Mouse (Mus musculus): Measurements from ENCODE around the gene Vps25. TPM values are rescaled to one million over a fixed set of nuclear protein-coding genes. Genes with fewer than 3 reads are reported as not detected.

The Vps25 gene
- polyA plus RNA-seq, 1 experiment from 2014 or later, result 133 TPM

DNA sequence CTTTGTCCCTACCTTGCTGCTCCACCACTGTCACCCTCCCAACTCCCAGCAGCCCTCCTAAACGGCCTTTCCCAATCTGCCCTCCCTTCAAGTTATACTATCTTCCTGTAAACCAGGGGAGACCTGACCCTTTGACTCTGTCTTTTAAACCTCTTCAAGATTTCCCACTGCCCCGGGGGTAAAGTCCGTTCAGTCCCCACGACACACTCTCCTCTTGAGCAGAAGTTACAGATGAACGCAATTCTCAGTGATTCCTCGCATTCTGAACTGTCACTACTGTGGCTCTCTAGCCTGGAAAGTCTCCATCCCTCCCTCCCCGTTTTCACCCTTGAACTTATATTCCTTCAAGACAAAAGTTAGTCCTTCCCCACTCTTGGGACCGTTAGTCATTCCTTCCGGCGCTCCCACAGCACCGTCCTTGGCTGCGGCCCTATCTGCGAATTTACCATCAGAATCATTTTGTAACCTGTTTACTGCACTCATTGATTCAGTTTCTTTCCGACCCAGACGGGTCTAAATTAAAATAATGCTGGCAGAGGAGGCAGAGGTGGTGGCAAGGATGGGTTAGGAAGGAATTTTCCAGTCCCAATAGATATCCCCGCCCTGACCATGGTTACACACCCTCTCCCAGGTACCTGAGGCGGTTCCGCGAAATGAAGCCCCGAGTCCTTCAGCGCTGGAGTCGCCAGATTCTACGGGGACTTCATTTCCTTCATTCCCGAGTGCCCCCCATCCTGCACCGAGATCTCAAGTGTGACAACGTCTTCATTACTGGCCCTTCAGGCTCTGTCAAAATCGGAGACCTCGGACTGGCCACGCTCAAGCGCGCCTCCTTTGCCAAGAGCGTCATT, 9.9 kb downstream of the Vps25 start:
- 30% methylated on average over 32 of the region's 32 CpGs for WGBS
- Histone ChIP-seq H3K27me3 (ENCODE audit: control insufficient read depth, insufficient read depth, low read length) (peaks cover 17% of the 10 kb centered on the region), H3K4me2 (ENCODE audit: low read depth, low read length) (peak overlapping the region; percentile 88), H3K9me3 (replicated peaks; ENCODE audit: control insufficient read depth, low read length) (no peaks in the 10 kb centered on the region), H3K36me3 (ENCODE audit: control insufficient read depth, insufficient read depth, low read length) (peaks cover 3% of the 10 kb centered on the region; the same call in 1 of the 2 replicates), H3K4me3 (replicated peaks; ENCODE audit: low read length) (peak overlapping the region; percentile 62; the same call in 1 of the 2 replicates), H3K27ac (ENCODE audit: low read length) (no peak overlapping the region), H3K9ac (ENCODE audit: low read length) (no peak overlapping the region), H3K4me1 (ENCODE audit: control insufficient read depth, insufficient read depth, low read length) (peaks cover 46% of the 10 kb centered on the region)
- ATAC-seq (ENCODE audit: insufficient read depth, low FRiP score), result no peak

GRCm38 (mm10) chr11:101263989-101264280, 10.4 kb downstream of the Vps25 start:
- Histone ChIP-seq H3K27me3 (ENCODE audit: control insufficient read depth, insufficient read depth, low read length) (peaks cover 17% of the 10 kb centered on the region), H3K9me3 (replicated peaks; ENCODE audit: control insufficient read depth, low read length) (no peaks in the 10 kb centered on the region), H3K4me3 (replicated peaks; ENCODE audit: low read length) (no peak overlapping the region), H3K36me3 (ENCODE audit: control insufficient read depth, insufficient read depth, low read length) (peaks cover under 1% of the 10 kb centered on the region; the same call in 1 of the 2 replicates), H3K27ac (ENCODE audit: low read length) (no peak overlapping the region), H3K9ac (ENCODE audit: low read length) (no peak overlapping the region), H3K4me1 (ENCODE audit: control insufficient read depth, insufficient read depth, low read length) (peaks cover 42% of the 10 kb centered on the region), H3K4me2 (ENCODE audit: low read depth, low read length) (no peak overlapping the region)
- no peak for ATAC-seq (ENCODE audit: insufficient read depth, low FRiP score)
- 44% methylated on average over 3 of the region's 3 CpGs for WGBS

GRCm38 (mm10) chr11:101264954-101265471, 11.5 kb downstream of the Vps25 start:
- H3K4me3 ChIP-seq (replicated peaks; ENCODE audit: low read length), result peak overlapping the region; percentile 30
- ATAC-seq (ENCODE audit: insufficient read depth, low FRiP score), result no peak
- H3K9ac ChIP-seq (ENCODE audit: low read length), result peak overlapping the region; percentile 52
- no peaks in the 10 kb centered on the region for H3K9me3 ChIP-seq (replicated peaks; ENCODE audit: control insufficient read depth, low read length)
- H3K27me3 ChIP-seq (ENCODE audit: control insufficient read depth, insufficient read depth, low read length), result peaks cover 17% of the 10 kb centered on the region
- no peaks in the 10 kb centered on the region for H3K36me3 ChIP-seq (ENCODE audit: control insufficient read depth, insufficient read depth, low read length)
- peaks cover 35% of the 10 kb centered on the region for H3K4me1 ChIP-seq (ENCODE audit: control insufficient read depth, insufficient read depth, low read length)
- 26% methylated on average over 31 of the region's 31 CpGs for WGBS
- H3K27ac ChIP-seq (ENCODE audit: low read length), result no peak overlapping the region
- H3K4me2 ChIP-seq (ENCODE audit: low read depth, low read length), result peak overlapping the region; percentile 50

GRCm38 (mm10) chr11:101265906-101266305, 12.4 kb downstream of the Vps25 start:
- Histone ChIP-seq H3K4me2 (ENCODE audit: low read depth, low read length) (no peak overlapping the region), H3K4me1 (ENCODE audit: control insufficient read depth, insufficient read depth, low read length) (peaks cover 32% of the 10 kb centered on the region), H3K9ac (ENCODE audit: low read length) (no peak overlapping the region; the same call in 1 of the 2 replicates), H3K27me3 (ENCODE audit: control insufficient read depth, insufficient read depth, low read length) (peaks cover 17% of the 10 kb centered on the region), H3K4me3 (replicated peaks; ENCODE audit: low read length) (no peak overlapping the region), H3K9me3 (replicated peaks; ENCODE audit: control insufficient read depth, low read length) (no peaks in the 10 kb centered on the region), H3K27ac (ENCODE audit: low read length) (no peak overlapping the region), H3K36me3 (ENCODE audit: control insufficient read depth, insufficient read depth, low read length) (no peaks in the 10 kb centered on the region)
- no peak for ATAC-seq (ENCODE audit: insufficient read depth, low FRiP score)
- 45% methylated on average over 6 of the region's 6 CpGs for WGBS

- Histone ChIP-seq H3K4me1 (ENCODE audit: control insufficient read depth, insufficient read depth, low read length) (peaks cover 13% of the 10 kb centered on the region; the same call in 1 of the 2 replicates), H3K27me3 (ENCODE audit: control insufficient read depth, insufficient read depth, low read length) (0 out of 2 replicates have a peak, but pooled peaks cover 8% of the 10 kb centered on the region), H3K4me2 (ENCODE audit: low read depth, low read length) (no peak overlapping the region), H3K9ac (ENCODE audit: low read length) (no peak overlapping the region), H3K36me3 (ENCODE audit: control insufficient read depth, insufficient read depth, low read length) (no peaks in the 10 kb centered on the region), H3K4me3 (replicated peaks; ENCODE audit: low read length) (no peak overlapping the region), H3K9me3 (replicated peaks; ENCODE audit: control insufficient read depth, low read length) (no peaks in the 10 kb centered on the region), H3K27ac (ENCODE audit: low read length) (no peak overlapping the region)
- WGBS, result 22% methylated on average over 10 of the region's 10 CpGs
- no peak for ATAC-seq (ENCODE audit: insufficient read depth, low FRiP score)
Measured at GRCm38 (mm10) chr11:101269577-101270116, 16.1 kb downstream of the Vps25 start.

DNA sequence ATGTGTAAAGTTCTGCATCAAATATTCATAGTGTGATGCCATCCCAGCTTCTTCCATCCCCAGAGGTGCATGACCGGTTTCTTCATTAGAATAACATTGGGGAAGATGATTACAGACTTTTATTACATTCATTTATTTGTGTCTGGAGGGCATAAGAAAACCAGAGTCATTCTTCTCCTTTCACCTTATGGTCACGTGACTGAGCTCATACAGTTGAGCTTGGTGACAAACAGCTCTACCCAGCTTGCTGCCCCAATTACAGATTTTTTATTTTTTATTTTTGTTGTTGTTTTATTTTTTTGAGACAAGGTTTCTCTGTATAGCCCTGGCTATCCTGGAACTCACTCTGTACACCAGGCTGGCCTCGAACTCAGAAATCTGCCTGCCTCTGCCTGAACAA, 18.9 kb downstream of the Vps25 start:
- H3K27me3 ChIP-seq (ENCODE audit: control insufficient read depth, insufficient read depth, low read length), result no peaks in the 10 kb centered on the region
- no peak overlapping the region for H3K4me3 ChIP-seq (replicated peaks; ENCODE audit: low read length)
- H3K36me3 ChIP-seq (ENCODE audit: control insufficient read depth, insufficient read depth, low read length), result no peaks in the 10 kb centered on the region
- no peak for ATAC-seq (ENCODE audit: insufficient read depth, low FRiP score)
- H3K9ac ChIP-seq (ENCODE audit: low read length), result no peak overlapping the region
- no peak overlapping the region for H3K4me2 ChIP-seq (ENCODE audit: low read depth, low read length)
- WGBS, result 85% methylated on average over 3 of the region's 3 CpGs
- H3K27ac ChIP-seq (ENCODE audit: low read length), result no peak overlapping the region
- peaks cover 17% of the 10 kb centered on the region for H3K4me1 ChIP-seq (ENCODE audit: control insufficient read depth, insufficient read depth, low read length)
- no peaks in the 10 kb centered on the region for H3K9me3 ChIP-seq (replicated peaks; ENCODE audit: control insufficient read depth, low read length)

- no peak for ATAC-seq (ENCODE audit: insufficient read depth, low FRiP score)
- Histone ChIP-seq H3K36me3 (ENCODE audit: control insufficient read depth, insufficient read depth, low read length) (no peaks in the 10 kb centered on the region), H3K27ac (ENCODE audit: low read length) (no peak overlapping the region), H3K4me2 (ENCODE audit: low read depth, low read length) (no peak overlapping the region), H3K9ac (ENCODE audit: low read length) (no peak overlapping the region), H3K4me3 (replicated peaks; ENCODE audit: low read length) (no peak overlapping the region), H3K9me3 (replicated peaks; ENCODE audit: control insufficient read depth, low read length) (no peaks in the 10 kb centered on the region), H3K27me3 (ENCODE audit: control insufficient read depth, insufficient read depth, low read length) (no peaks in the 10 kb centered on the region), H3K4me1 (ENCODE audit: control insufficient read depth, insufficient read depth, low read length) (peaks cover 25% of the 10 kb centered on the region)
- WGBS, result 72% methylated on average over 4 of the region's 4 CpGs
Measured at GRCm38 (mm10) chr11:101275309-101275708, 21.8 kb downstream of the Vps25 start.

- H3K27me3 ChIP-seq (ENCODE audit: control insufficient read depth, insufficient read depth, low read length), result no peaks in the 10 kb centered on the region
- H3K4me2 ChIP-seq (ENCODE audit: low read depth, low read length), result peak overlapping the region; percentile 88
- ATAC-seq (ENCODE audit: insufficient read depth, low FRiP score), result no peak
- H3K36me3 ChIP-seq (ENCODE audit: control insufficient read depth, insufficient read depth, low read length), result no peaks in the 10 kb centered on the region
- WGBS, result 35% methylated on average over 27 of the region's 27 CpGs
- H3K4me3 ChIP-seq (replicated peaks; ENCODE audit: low read length), result peak overlapping the region; percentile 61; the same call in 1 of the 2 replicates
- H3K4me1 ChIP-seq (ENCODE audit: control insufficient read depth, insufficient read depth, low read length), result peaks cover 25% of the 10 kb centered on the region
- H3K27ac ChIP-seq (ENCODE audit: low read length), result peak overlapping the region; percentile 83; the same call in 1 of the 2 replicates
- peak overlapping the region; percentile 77 for H3K9ac ChIP-seq (ENCODE audit: low read length)
- H3K9me3 ChIP-seq (replicated peaks; ENCODE audit: control insufficient read depth, low read length), result no peaks in the 10 kb centered on the region
Measured at GRCm38 (mm10) chr11:101276319-101277070, 23.0 kb downstream of the Vps25 start.
